Mouse (Mus musculus) CH12.LX (cell line): ENCODE data around the gene Tubg1. TPM values are rescaled to one million over a fixed set of nuclear protein-coding genes. Genes with fewer than 3 reads are reported as not detected.

Experiments
- DNase-seq: peaks from one replicate; pipeline ENCODE4 v3.0.0-alpha.2; 2013; ENCODE audit errors: extremely low read depth
- H3K27ac ChIP-seq: 2 replicates; pipeline ENCODE4 v1.5.1; 2012; ENCODE audit warnings: low read depth, mild to moderate bottlenecking, control low read depth, moderate library complexity; ENCODE audit not compliant: insufficient read depth
- H3K27me3 ChIP-seq: replicated peaks from 2 replicates; pipeline ENCODE3; 2012; ENCODE audit warnings: inconsistent platforms
- H3K36me3 ChIP-seq, 2 experiments: replicated peaks in 1 of 2; 2 replicates each; pipeline versions ENCODE3 to v1.6.1; 2012; ENCODE audit warnings: inconsistent platforms in 1 of 2, low read length in 1 of 2, mild to moderate bottlenecking in 1 of 2, mixed read lengths in 1 of 2, moderate library complexity in 1 of 2; ENCODE audit not compliant: control insufficient read depth in 1 of 2, insufficient read depth in 1 of 2
- H3K4me1 ChIP-seq, 2 experiments: 2 replicates each; pipeline ENCODE4 v1.6.1; 2012; ENCODE audit warnings: inconsistent platforms in 1 of 2, moderate library complexity in 1 of 2; ENCODE audit not compliant: insufficient read depth in 2 of 2, control insufficient read depth in 1 of 2
- H3K4me2 ChIP-seq: 2 replicates; pipeline ENCODE4 v1.6.1; 2012; ENCODE audit warnings: low read depth, mild to moderate bottlenecking, control low read depth; ENCODE audit not compliant: poor library complexity, insufficient read depth, severe bottlenecking
- H3K4me3 ChIP-seq, 3 experiments: fragments of 150-350 bp in 1 of 3; sonication (generic) in 1 of 3; replicated peaks in 1 of 3; 2 replicates each; pipeline versions ENCODE3 to v1.5.1; 2011 to 2012; ENCODE audit warnings: low read depth in 2 of 3, low read length in 2 of 3, mild to moderate bottlenecking in 2 of 3, moderate library complexity in 2 of 3, control low read depth in 1 of 3, improper control_type of control experiment in 1 of 3, inconsistent platforms in 1 of 3, mixed read lengths in 1 of 3; ENCODE audit not compliant: poor library complexity in 1 of 3
- H3K79me2 ChIP-seq: replicated peaks from 2 replicates; pipeline ENCODE4 v1.6.1; 2012; ENCODE audit warnings: mild to moderate bottlenecking, moderate library complexity; ENCODE audit not compliant: control insufficient read depth, poor library complexity, insufficient read depth, severe bottlenecking; ENCODE audit errors: extremely low read depth
- H3K9ac ChIP-seq: 2 replicates; pipeline ENCODE4 v1.6.1; 2012; ENCODE audit warnings: low read depth, mild to moderate bottlenecking, control low read depth, moderate library complexity; ENCODE audit not compliant: insufficient read depth
- H3K9me3 ChIP-seq: replicated peaks from 2 replicates; pipeline ENCODE3; 2012; ENCODE audit warnings: low read length, inconsistent platforms, mixed read lengths
- ELF1 ChIP-seq: IDR thresholded peaks from 2 replicates; pipeline ENCODE4 v1.6.1; 2014; ENCODE audit warnings: low read depth, mild to moderate bottlenecking, inconsistent platforms, low read length, improper control_type of control experiment
- EP300 ChIP-seq: IDR thresholded peaks from 2 replicates; pipeline ENCODE4 v1.6.1; 2011; ENCODE audit warnings: low read length, improper control_type of control experiment
- GABPA ChIP-seq: IDR thresholded peaks from 2 replicates; pipeline ENCODE4 v1.6.1; 2012; ENCODE audit warnings: low read depth, low read length, improper control_type of control experiment, inconsistent platforms; ENCODE audit not compliant: insufficient replicate concordance
- IRF4 ChIP-seq: IDR thresholded peaks from 2 replicates; pipeline ENCODE4 v1.6.1; 2014; ENCODE audit warnings: low read depth, mild to moderate bottlenecking, inconsistent platforms, low read length, improper control_type of control experiment
- JUN ChIP-seq: IDR thresholded peaks from 2 replicates; pipeline ENCODE4 v1.6.1; 2011; ENCODE audit warnings: low read depth, mild to moderate bottlenecking, low read length, improper control_type of control experiment, moderate library complexity; ENCODE audit not compliant: insufficient read depth
- JUND ChIP-seq: conservative IDR thresholded peaks from 2 replicates; pipeline ENCODE4 v1.6.1; 2011; ENCODE audit warnings: low read depth, low read length, improper control_type of control experiment
- KAT2A ChIP-seq: IDR thresholded peaks from 2 replicates; pipeline ENCODE4 v1.6.1; 2012; ENCODE audit warnings: low read length, improper control_type of control experiment, inconsistent platforms; ENCODE audit not compliant: insufficient replicate concordance
- MAX ChIP-seq: IDR thresholded peaks from 2 replicates; pipeline ENCODE4 v1.6.1; 2011; ENCODE audit warnings: low read length, improper control_type of control experiment
- MAZ ChIP-seq: IDR thresholded peaks from 2 replicates; pipeline ENCODE4 v1.6.1; 2012; ENCODE audit warnings: low read depth, mild to moderate bottlenecking, inconsistent platforms, low read length, improper control_type of control experiment, moderate library complexity
- MEF2A ChIP-seq: IDR thresholded peaks from 2 replicates; pipeline ENCODE4 v1.6.1; 2014; ENCODE audit warnings: low read depth, mild to moderate bottlenecking, inconsistent platforms, low read length, improper control_type of control experiment, borderline replicate concordance
- MYC ChIP-seq: IDR thresholded peaks from 2 replicates; pipeline ENCODE4 v1.6.1; 2011; ENCODE audit warnings: low read depth, mild to moderate bottlenecking, improper control_type of control experiment, low read length
- PAX5 ChIP-seq: IDR thresholded peaks from 2 replicates; pipeline ENCODE4 v1.6.1; 2012; ENCODE audit warnings: low read length, inconsistent platforms, mixed read lengths
- POLR2AphosphoS2 ChIP-seq: IDR thresholded peaks from 2 replicates; pipeline ENCODE4 v1.6.1; 2011; ENCODE audit warnings: low read depth, low read length, improper control_type of control experiment
- RAD21 ChIP-seq: IDR thresholded peaks from 2 replicates; pipeline ENCODE4 v1.6.1; 2011; ENCODE audit warnings: low read depth, mild to moderate bottlenecking, low read length, improper control_type of control experiment, moderate library complexity
- RCOR1 ChIP-seq: conservative IDR thresholded peaks from 2 replicates; pipeline ENCODE4 v1.6.1; 2012; ENCODE audit warnings: low read depth, mild to moderate bottlenecking, inconsistent platforms, low read length, improper control_type of control experiment
- SIN3A ChIP-seq: IDR thresholded peaks from 2 replicates; pipeline ENCODE4 v1.6.1; 2012; ENCODE audit warnings: low read length, improper control_type of control experiment, inconsistent platforms
- SMC3 ChIP-seq: IDR thresholded peaks from 2 replicates; pipeline ENCODE4 v1.6.1; 2011; ENCODE audit warnings: low read depth, low read length, improper control_type of control experiment
- TBP ChIP-seq: conservative IDR thresholded peaks from 2 replicates; pipeline ENCODE4 v1.6.1; 2011; ENCODE audit warnings: low read depth, low read length, improper control_type of control experiment
- TCF12 ChIP-seq: IDR thresholded peaks from 2 replicates; pipeline ENCODE4 v1.6.1; 2014; ENCODE audit warnings: low read depth, mild to moderate bottlenecking, inconsistent platforms, low read length, improper control_type of control experiment
- UBTF ChIP-seq: IDR thresholded peaks from 2 replicates; pipeline ENCODE4 v1.6.1; 2012; ENCODE audit warnings: low read depth, mild to moderate bottlenecking, inconsistent platforms, low read length, improper control_type of control experiment, moderate library complexity
- USF2 ChIP-seq: conservative IDR thresholded peaks from 2 replicates; pipeline ENCODE4 v1.6.1; 2011; ENCODE audit warnings: low read depth, low read length, improper control_type of control experiment
- ZC3H11A ChIP-seq: IDR thresholded peaks from 2 replicates; pipeline ENCODE4 v1.6.1; 2012; ENCODE audit warnings: low read depth, mild to moderate bottlenecking, inconsistent platforms, low read length, improper control_type of control experiment
- ZKSCAN1 ChIP-seq: IDR thresholded peaks from 2 replicates; pipeline ENCODE4 v1.6.1; 2012; ENCODE audit warnings: low read depth, inconsistent platforms, low read length, improper control_type of control experiment, borderline replicate concordance
- ZMIZ1 ChIP-seq: IDR thresholded peaks from 2 replicates; pipeline ENCODE4 v1.6.1; 2012; ENCODE audit warnings: low read depth, mild to moderate bottlenecking, inconsistent platforms, low read length, improper control_type of control experiment
- ZNF384 ChIP-seq: IDR thresholded peaks from 2 replicates; pipeline ENCODE4 v1.6.1; 2012; ENCODE audit warnings: low read depth, low read length, improper control_type of control experiment, inconsistent platforms
- dilution Hi-C: fragments of 300-500 bp; cut with MboI; formaldehyde crosslinking; loops from 2 replicates; pipeline ENCODE4 v1.14.3; 2020; ENCODE audit warnings: low sequenced_read_pairs; ENCODE audit not compliant: extremely low pct_unique_long_range_greater_than_20kb, extremely low pct_ligation_motif_present
- in situ Hi-C: fragments of 300-500 bp; cut with MboI; formaldehyde crosslinking; loops from 3 replicates; pipeline ENCODE4 v1.14.3; 2019; ENCODE audit warnings: low sequenced_read_pairs, low pct_ligation_motif_present, low pct_unique_long_range_greater_than_20kb, mixed read lengths
- polyA plus RNA-seq: library from polyadenylated mRNA; unstranded; fragments of >175 nt; gene quantifications from 2 replicates; pipeline ENCODE4 v1.2.1, GENCODE M21; 2012; ENCODE audit warnings: low read depth; ENCODE audit not compliant: insufficient read length
- total RNA-seq, 2 experiments: library from RNA; depleted of rRNA; stranded (reverse); fragments of 300-350 nt in 1 of 2; fragments of >200 nt in 1 of 2; gene quantifications; 2 replicates each; pipeline ENCODE4 v1.2.3; 2012 to 2014

Tubg1 gene
- total and polyA plus RNA-seq, 3 experiments = 57.4 to 190 (median 108) TPM

DNA sequence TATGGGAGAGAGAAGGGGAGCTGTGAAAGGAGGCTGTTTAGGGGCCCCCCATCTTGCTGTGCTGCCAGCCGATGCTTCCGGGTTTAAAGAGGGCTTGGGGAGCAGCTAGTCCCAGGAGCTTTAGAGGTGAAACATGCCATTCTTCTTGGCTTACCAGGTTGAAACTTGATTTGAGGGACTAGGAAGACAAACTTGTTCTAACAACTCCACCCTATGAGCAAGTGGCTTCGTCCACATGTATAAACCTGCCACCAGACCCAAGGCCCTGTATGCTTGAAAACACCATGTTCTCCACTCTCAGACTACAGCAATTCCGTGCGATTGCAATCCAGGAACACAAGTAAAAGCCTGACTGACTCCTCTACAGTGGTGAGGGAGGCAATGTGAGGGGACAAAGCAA is 16.7 kb upstream of the Tubg1 start:
- DNase-seq = no peak
- Histone ChIP-seq H3K9ac (no peak overlapping the region), H3K27ac (no peak overlapping the region), H3K79me2 (peaks cover 25% of the 10 kb centered on the region), H3K36me3 (peaks cover 74 to 97% of the 10 kb centered on the region in 2 experiments), H3K9me3 (no peaks in the 10 kb centered on the region), H3K27me3 (no peaks in the 10 kb centered on the region), H3K4me3 (no peak overlapping the region), H3K4me1 (peaks cover 0 to 12% of the 10 kb centered on the region in 2 experiments; a peak in 1 of 4 replicates), H3K4me2 (no peak overlapping the region)
- TF ChIP-seq ELF1 (no peak), UBTF (no peak), SIN3A (no peak), JUND (no peak), JUN (no peak), KAT2A (no peak), ZMIZ1 (no peak), ZC3H11A (no peak), IRF4 (no peak), MAX (no peak)
- dilution Hi-C loops = no loop called here
- in situ Hi-C loops = no loop called here

DNA sequence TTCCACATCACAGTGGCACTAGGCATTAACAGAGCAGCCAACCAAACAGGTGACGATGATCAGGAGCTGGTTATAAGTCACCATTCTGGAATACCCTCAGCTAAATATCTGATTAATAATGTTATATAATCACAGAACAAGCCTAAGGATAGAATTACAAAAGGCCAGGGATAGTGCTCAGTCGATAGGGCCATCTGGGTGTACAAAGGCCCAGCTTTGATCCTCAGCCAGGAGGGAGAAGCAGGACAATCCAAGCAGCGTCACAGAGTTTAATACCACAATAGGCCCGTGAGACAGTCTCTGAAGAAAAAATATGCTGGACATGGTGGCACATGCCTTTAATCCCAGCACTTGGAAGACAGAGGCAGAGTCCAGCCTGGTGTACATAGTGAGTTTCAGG is 10.4 kb upstream of the Tubg1 start:
- no peak overlapping the region for H3K4me3 ChIP-seq
- H3K36me3 ChIP-seq = peaks cover 26 to 65% of the 10 kb centered on the region in 2 experiments
- DNase-seq = no peak
- TF ChIP-seq PAX5 = no peak
- TF ChIP-seq, all 38 proteins: peak for 0
- dilution Hi-C loops (no loop called here), in situ Hi-C loops (no loop called here)
- Histone ChIP-seq H3K9me3 (peaks cover 12% of the 10 kb centered on the region), H3K9ac (no peak overlapping the region), H3K4me1 (peaks cover 6 to 47% of the 10 kb centered on the region in 2 experiments; a peak in 3 of 4 replicates), H3K79me2 (peaks cover 82% of the 10 kb centered on the region), H3K27me3 (no peaks in the 10 kb centered on the region), H3K27ac (no peak overlapping the region), H3K4me2 (no peak overlapping the region)

DNA sequence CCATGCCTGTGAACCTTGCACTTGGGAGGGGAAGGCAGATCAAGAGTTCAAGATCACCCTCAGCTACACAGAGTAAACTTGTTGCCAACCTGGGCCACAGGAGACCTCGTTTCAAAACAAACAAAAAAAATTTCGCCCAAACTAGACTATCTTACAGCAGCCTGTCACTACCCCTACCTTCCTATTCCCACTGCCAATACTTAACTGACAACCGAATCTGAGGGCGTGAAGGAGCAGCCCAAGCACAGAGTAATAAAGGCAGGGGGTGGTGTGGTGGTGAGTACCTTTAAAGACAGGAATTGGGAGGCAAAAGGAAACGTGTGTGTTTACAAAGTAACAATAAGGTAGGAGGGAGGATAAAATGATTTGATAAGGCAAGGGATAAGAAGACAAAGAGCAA is 9.0 kb upstream of the Tubg1 start:
- Histone ChIP-seq H3K27me3 (no peaks in the 10 kb centered on the region), H3K79me2 (peaks cover 91% of the 10 kb centered on the region), H3K9ac (peak overlapping the region; percentile 46), H3K36me3 (peaks cover 18 to 62% of the 10 kb centered on the region in 2 experiments), H3K4me2 (peak overlapping the region; percentile 70), H3K9me3 (peaks cover 13% of the 10 kb centered on the region), H3K27ac (peak overlapping the region; percentile 76), H3K4me3 (no peak overlapping the region), H3K4me1 (peaks cover 12 to 61% of the 10 kb centered on the region in 2 experiments; a peak in 3 of 4 replicates)
- in situ Hi-C loops = no loop called here
- dilution Hi-C loops = no loop called here
- no peak for DNase-seq
- TF ChIP-seq POLR2AphosphoS2 = no peak
- TF ChIP-seq IRF4 = no peak
- no peak for TF ChIP-seq SIN3A
- TF ChIP-seq SMC3 = no peak
- TF ChIP-seq USF2 = no peak
- no peak for TF ChIP-seq PAX5
- TF ChIP-seq ZMIZ1 = no peak
- peak; percentile 49; the same call in 1 of the 2 replicates for TF ChIP-seq MAX
- no peak for TF ChIP-seq RCOR1
- TF ChIP-seq ZNF384 = no peak
- 0 out of 2 replicates have a peak, but pooled peaks have one; percentile 22 for TF ChIP-seq EP300
- no peak for TF ChIP-seq GABPA
- no peak for TF ChIP-seq KAT2A
- TF ChIP-seq RAD21 = no peak
- no peak for TF ChIP-seq MEF2A
- TF ChIP-seq TCF12 = peak; percentile 42; the same call in 1 of the 2 replicates
- no peak for TF ChIP-seq ZKSCAN1
- no peak for TF ChIP-seq TBP
- no peak for TF ChIP-seq MYC
- no peak for TF ChIP-seq MAZ
